Mouse (Mus musculus) adrenal gland, postnatal 25 days (tissue): ENCODE results near the gene Spata2l. TPM values are rescaled to one million over a fixed set of nuclear protein-coding genes. Genes with fewer than 3 reads are reported as not detected.
"Not testable (repeated sequence)": the region's sequence is repeated elsewhere in the genome, so short reads cannot be mapped to it uniquely, and the experiment has no call there.

Experiments used
- DNase-seq: peaks from one replicate; pipeline ENCODE4 v3.0.0; 2021; ENCODE audit warnings: mixed read lengths
- long read RNA-seq: library from polyadenylated mRNA; stranded (forward); transcript quantifications from one replicate; pipeline ENCODE4 v2.0.0, GENCODE M21; 2021
- total RNA-seq: library from RNA; stranded (reverse); gene quantifications from 2 replicates; pipeline ENCODE4 v1.2.3, GENCODE M21; 2021

The Spata2l gene
- 15.6 and 17.9 TPM in 2 replicates for total RNA-seq
- long read RNA-seq, transcript Spata2l-202 (2 exons, 2,707 nt) = minor isoform, 14 of 49 reads
- long read RNA-seq, transcript Spata2l-201 (3 exons, 2,380 nt) = major isoform, 15 of 49 reads
- long read RNA-seq, partial matches to known transcripts = 0 of 49 reads
- long read RNA-seq, other reads (novel, unspliced or antisense) = 20 of 49 reads

GRCm38 (mm10) chr8:123235520-123236497, at the start of gene Spata2l:
TSS of gene Spata2l (minus strand) at chr8:123236233.
- peak; percentile 91 for DNase-seq

DNA sequence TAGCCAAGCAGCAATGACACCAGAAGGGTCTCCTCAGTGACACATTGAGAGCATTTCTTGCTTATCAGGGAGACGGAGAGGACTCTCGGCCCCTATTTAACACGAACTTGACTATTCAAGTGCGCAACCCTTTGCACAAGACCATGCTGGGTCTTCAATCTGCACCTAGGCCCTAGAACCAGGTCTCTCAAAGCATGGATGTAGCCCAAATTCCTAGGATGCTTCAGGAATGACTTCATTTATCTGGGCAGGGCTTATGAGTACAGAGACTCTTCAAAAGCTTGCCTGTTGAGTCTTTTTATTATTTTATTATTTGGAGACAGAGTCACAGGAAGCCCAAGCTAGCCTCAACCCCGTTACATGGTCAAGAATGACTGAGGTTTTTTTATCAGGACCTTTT, 48.5 kb upstream of the Spata2l start:
- no peak for DNase-seq

GRCm38 (mm10) chr8:123283991-123284390, 48.0 kb upstream of the Spata2l start:
- no peak for DNase-seq

DNA sequence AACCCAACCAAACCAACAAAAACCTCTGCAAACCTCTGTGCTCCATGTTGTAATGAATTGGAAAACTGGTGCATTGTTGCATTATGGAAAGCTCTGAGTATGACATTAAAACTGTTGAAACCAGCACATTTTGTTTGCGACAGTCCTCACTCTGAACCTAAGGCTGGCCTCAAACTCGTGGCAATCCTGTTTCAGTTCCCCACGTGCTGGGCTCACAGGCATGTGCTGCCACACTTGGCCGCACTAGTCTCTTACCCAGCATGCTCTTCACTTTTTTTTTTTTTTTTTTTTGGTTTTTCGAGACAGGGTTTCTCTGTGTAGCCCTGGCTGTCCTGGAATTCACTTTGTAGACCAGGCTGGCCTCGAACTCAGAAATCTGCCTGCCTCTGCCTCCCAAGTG, 47.0 kb upstream of the Spata2l start:
- not testable (repeated sequence) for DNase-seq

GRCm38 (mm10) chr8:123280302-123281094, 44.5 kb upstream of the Spata2l start:
- no peak for DNase-seq

DNA sequence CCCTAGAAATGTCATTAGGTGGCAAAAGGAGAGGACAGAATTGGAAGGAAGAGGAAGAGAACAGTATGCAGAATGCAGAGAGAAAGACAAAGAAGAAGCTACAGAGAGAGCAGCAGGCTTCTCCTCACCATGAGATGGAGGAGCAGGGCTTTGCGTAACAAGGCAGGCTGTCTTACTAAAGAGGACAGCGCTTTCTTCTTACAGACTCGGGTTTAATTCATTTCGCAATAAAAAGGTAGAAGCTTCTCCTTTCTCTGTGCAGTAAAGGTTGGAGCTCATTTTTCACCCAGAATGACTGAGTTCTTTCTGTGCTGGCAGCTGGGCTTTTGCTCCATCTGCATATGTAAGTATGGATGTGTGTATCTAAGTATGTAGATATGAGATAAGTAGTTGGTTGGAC, 43.8 kb upstream of the Spata2l start:
- DNase-seq = no peak

DNA sequence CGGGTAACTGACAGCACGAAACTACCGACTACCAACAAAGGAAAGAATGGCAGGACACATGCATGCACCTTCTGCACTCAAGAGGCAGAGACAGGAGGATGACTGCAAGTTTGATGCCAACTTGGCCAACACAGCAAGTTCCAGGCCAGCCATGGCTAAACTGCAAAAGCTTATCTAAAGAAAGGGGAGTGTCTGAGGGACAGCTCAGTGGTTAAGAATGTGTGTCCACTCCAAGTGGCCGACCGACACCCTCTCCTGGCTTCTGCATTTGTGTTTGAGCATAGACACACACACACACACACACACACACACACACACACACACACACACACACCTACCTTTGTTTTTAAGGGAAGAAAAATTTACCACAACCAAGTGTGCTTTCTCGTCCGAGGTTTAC, 42.4 kb upstream of the Spata2l start:
- no peak for DNase-seq

DNA sequence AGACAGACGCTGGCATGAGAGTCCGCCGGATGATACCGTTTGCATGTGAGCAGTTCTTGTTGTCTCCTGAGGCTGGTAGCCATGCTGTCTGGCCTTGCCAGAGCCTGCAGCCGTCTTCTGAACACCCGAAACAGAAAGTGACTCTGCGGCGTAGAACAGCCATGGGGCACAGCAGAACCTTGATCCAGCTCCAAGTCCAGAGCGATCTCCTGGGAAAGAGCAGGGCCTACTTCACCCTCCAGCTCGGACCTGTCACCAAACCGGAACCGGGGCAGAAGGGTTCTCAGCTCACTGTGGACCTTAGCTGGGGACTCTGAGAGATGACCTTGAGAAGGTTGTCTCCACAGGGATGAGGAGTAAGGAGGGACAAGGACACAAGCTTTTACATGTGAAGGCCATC, 39.1 kb upstream of the Spata2l start:
- DNase-seq = no peak

- no peak for DNase-seq
These were observed 38.4 kb upstream of the Spata2l start for GRCm38 (mm10) chr8:123274447-123274846.

- no peak for DNase-seq
These were observed 35.9 kb upstream of the Spata2l start for GRCm38 (mm10) chr8:123271901-123272300.

DNA sequence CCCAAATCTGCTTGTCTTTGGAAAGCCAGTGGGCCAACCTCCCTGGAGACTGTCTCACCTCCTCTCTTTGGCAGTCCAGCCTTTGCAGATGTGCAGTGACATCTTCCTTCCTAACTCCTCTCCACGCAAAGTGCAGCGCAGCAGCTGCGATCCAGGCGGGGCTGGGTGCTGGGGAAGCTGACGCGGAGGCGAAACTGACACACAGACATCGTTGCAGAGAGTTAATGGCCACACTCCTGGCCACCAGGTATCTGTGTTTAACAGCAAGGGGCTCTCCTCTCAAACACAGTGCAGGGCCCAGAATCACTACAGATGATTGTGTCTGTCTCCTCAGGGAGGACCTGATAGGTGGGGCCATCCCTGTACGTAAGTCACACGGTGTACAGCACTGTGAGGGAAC, 35.1 kb upstream of the Spata2l start:
- no peak for DNase-seq

DNA sequence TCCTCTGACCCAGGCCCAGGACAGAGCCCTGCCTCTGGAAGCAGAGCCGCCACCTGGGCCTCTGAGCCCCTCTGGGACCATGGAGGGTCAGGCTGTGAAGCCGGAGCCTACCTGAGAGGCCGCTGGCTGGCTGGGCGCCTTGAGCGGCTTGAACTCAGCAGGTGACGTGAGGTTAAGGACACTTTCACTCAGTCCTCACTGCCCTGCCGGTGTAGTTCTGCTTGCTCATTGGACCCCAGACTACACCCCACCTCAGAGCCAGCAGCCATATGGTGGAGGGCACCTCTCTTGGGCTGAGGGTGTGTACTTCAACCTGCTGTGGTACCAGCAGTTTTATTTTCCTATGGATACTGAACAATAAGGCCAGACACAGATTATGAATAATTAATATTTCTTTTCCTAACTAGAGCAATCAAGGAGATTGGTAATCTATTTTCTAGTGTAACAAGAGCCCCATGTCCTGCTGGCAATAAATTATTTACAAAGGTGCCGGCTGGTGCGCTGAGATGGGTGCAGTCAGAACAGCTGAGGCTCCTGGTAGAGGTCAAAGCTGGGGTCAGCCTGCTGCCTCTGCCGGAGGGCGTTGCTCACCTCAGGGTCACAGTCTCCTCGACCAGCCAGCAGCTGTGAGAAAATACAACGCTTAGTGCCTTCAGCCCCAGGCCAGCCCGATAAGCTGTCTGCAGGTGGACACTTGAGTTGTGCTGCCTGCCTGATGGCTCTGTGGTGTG, 32.1 kb upstream of the Spata2l start:
- DNase-seq = no peak

DNA sequence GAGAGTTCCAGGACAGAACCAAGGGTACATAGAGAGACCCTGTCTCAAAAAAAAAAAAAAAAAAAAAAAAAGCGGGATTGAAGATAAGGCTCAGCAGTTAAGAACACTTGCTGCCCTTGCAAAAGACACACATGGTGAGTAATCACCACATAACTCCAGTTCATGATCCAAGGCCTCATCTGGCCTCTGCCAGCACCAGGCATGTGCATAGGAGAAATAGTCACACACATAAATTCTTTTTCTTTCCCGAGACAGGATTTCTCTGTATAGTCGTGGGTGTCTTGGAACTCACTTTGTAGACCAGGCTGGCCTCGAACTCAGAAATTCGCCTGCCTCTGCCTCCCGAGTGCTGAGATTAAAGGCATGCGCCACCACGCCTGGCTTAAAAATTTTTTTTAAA, 21.6 kb upstream of the Spata2l start:
- not testable (repeated sequence) for DNase-seq

GRCm38 (mm10) chr8:123257114-123257513, 21.1 kb upstream of the Spata2l start:
- DNase-seq = no peak

DNA sequence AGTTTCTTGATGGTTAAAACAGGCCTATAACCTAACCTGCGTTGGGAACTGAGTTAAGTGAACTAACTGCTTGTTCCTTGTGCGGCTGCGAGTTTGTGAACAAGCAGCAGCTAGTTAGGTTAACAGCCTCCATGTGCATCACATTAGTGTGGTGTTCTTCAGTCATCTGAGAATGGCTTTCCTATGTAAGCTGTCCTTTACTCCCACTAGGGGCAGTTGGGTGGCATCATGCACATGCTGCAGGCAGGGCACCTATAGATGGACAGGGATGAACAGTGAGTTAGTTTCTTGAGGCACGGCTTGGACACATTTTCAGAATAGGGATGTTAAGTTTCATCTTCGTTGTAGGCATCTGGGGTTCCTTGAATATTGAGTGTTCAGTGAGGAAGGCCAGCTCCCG, 19.1 kb upstream of the Spata2l start:
- no peak for DNase-seq

GRCm38 (mm10) chr8:123254099-123254885, 18.3 kb upstream of the Spata2l start, which contains the start of the genes Zfp276 and Vps9d1:
TSS of gene Zfp276 (plus strand) at chr8:123254195.
TSS of gene Vps9d1 (minus strand) at chr8:123254348.
- peak; percentile 92 for DNase-seq

DNA sequence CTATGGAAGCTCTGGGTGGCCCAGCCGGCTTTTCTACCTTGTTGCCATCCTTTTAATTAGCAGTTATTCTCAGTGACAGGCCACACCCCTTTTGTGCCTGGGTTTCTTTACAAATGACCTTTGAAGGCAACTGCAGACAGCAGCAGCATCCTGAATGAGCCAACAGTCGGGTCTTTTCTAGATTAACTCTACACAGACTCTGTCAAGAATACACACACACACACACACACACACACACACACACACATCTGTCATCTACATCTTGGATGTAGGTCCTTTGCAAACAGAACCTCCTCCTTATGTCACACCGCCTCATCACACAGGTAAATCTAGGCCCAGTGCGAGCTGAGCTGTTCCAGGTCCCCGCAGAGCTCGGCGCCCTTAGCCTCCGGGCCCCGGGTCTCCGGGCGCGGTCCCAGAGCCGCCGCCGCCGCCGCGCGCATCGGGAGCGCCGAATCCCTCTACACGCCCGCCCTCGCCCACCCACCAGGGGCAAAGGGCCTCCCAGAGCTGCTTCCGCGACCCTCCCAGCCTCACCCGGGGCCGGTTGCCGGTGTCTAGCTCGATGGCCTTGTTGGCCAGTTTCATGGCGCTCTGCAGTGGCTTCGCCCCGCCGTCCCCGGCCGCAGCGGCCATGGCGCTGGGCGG, 17.5 kb upstream of the Spata2l start:
- no peak for DNase-seq

DNA sequence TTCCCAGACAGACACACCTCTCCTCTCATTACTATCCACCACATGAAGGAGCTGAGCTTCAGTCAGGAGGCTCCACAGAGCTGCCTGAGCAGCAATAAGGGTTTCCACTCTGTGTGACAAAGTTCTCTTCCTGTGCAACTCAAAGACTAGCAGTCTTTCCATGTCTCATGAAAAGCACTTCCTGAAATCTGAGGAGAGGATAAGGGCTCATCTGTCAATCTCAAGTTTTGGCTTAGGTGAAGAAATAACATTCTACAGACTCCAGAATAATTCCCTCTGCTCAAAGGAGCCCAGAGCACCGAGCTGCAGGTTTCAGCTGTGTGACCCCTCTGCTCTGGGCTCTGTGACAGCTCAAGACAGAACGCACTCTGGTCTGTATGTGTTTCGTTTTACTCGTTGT, 16.9 kb upstream of the Spata2l start:
- no peak for DNase-seq

DNA sequence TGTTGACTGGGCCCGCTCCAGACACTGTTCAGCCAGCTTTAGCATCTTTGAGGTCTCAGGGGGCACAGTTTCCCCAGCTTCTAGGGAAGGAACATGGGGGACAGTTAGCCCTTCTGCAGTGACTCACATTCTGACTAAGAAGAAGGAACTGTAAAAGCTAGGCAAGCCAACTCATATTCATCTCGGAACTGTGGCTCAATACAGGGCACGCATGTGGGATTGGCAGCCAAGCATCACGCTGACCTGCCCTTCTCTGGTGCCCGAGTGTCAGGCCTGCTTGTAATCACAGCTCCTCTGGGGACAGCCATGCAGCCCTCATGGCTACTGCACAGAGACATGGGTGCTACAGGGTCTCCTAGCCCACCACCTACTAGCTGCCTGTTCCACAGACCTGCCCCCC, 14.9 kb upstream of the Spata2l start:
- no peak for DNase-seq

- DNase-seq = no peak
These were observed 12.6 kb upstream of the Spata2l start for GRCm38 (mm10) chr8:123248596-123248995.

DNA sequence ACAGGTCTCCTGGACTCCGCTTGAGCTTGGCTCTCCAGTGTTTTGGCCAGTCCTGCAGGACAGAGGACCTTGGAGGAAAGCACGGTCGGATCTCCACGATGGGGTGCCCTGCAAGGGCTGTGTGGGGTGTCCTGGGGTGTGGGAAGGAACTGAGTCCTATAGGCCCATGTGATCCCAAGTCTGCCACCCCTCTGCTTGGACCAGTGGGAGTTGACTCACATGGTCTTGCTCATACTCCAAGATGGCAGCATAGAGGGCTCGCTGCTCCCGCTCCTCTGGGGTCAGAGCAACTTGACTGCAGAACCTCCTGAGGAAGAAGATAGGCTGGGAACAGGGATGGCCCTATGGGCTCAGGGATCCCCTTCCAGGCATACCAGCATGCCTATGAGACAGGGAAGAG, 11.7 kb upstream of the Spata2l start:
- no peak for DNase-seq
